Mouse (Mus musculus): ENCODE results near the gene Enox1. TPM values are rescaled to one million over a fixed set of nuclear protein-coding genes. Genes with fewer than 3 reads are reported as not detected.
"Not testable (repeated sequence)": the region's sequence is repeated elsewhere in the genome, so short reads cannot be mapped to it uniquely, and the experiment has no call there.

The Enox1 gene
- total RNA-seq (2021) = 1 to 10 TPM; 2.0 to 2.2 TPM

GRCm38 (mm10) chr14:77156222-77156910 is at the start of gene Enox1:
Gene Enox1, plus strand, starts transcription at chr14:77156763.
- intact Hi-C loops (cut with DNase I) = no loop called here
- peak; percentile 65 to 71 for DNase-seq

- intact Hi-C loops (cut with DNase I); DNase-seq: not testable (repeated sequence)
Measured at GRCm38 (mm10) chr14:77110622-77111021, 45.9 kb upstream of the Enox1 start.

GRCm38 (mm10) chr14:77130612-77131011 is 26.0 kb upstream of the Enox1 start:
- DNase-seq = no peak
- intact Hi-C loops (cut with DNase I) = no loop called here

- intact Hi-C loops (cut with DNase I) = no loop called here
- no peak for DNase-seq
Measured at GRCm38 (mm10) chr14:77136936-77137335, 19.6 kb upstream of the Enox1 start.

- intact Hi-C loops (cut with DNase I) = loop anchor here (1.0 to 5.0 kb wide), 4 partner anchors 89 to 1146 kb away; no protein-coding TSS in a partner anchor
- DNase-seq = peak; percentile 72 to 86
Measured at GRCm38 (mm10) chr14:77141324-77142282, 15.0 kb upstream of the Enox1 start.

- intact Hi-C loops (cut with DNase I) = loop anchor here (5.0 kb wide), 1 partner anchor 337 kb away; no protein-coding TSS in a partner anchor
- no peak for DNase-seq
Measured at GRCm38 (mm10) chr14:77145103-77145502, 11.5 kb upstream of the Enox1 start.

GRCm38 (mm10) chr14:77147635-77148034 is 8.9 kb upstream of the Enox1 start:
- intact Hi-C loops (cut with DNase I) = loop anchor here (5.0 kb wide), 1 partner anchor 335 kb away; no protein-coding TSS in a partner anchor

GRCm38 (mm10) chr14:77150556-77150955 is 6.0 kb upstream of the Enox1 start:
- DNase-seq = no peak
- intact Hi-C loops (cut with DNase I) = no loop called here

More at GRCm38 (mm10) chr14:77147635-77148034, 8.9 kb upstream of the Enox1 start:
- DNase-seq = no peak

GRCm38 (mm10) chr14:77151431-77151830 is 5.1 kb upstream of the Enox1 start:
- no peak for DNase-seq
- intact Hi-C loops (cut with DNase I) = no loop called here

GRCm38 (mm10) chr14:77156911-77157504 is 445 bp downstream of the Enox1 start:
- DNase-seq = no peak

GRCm38 (mm10) chr14:77157505-77157911 is 945 bp downstream of the Enox1 start:
- intact Hi-C loops (cut with DNase I) = no loop called here

More at GRCm38 (mm10) chr14:77156911-77157504, 445 bp downstream of the Enox1 start:
- intact Hi-C loops (cut with DNase I) = no loop called here

GRCm38 (mm10) chr14:77159397-77159796 is 2.8 kb downstream of the Enox1 start:
- no peak for DNase-seq
- intact Hi-C loops (cut with DNase I) = no loop called here

More at GRCm38 (mm10) chr14:77157505-77157911, 945 bp downstream of the Enox1 start:
- peak; percentile 62 to 76 for DNase-seq

- intact Hi-C loops (cut with DNase I) = no loop called here
Measured at GRCm38 (mm10) chr14:77162496-77162895, 5.9 kb downstream of the Enox1 start.

GRCm38 (mm10) chr14:77164396-77164795 is 7.8 kb downstream of the Enox1 start:
- intact Hi-C loops (cut with DNase I) = no loop called here
- no peak for DNase-seq

More at GRCm38 (mm10) chr14:77162496-77162895, 5.9 kb downstream of the Enox1 start:
- DNase-seq = no peak

GRCm38 (mm10) chr14:77168161-77168560 is 11.6 kb downstream of the Enox1 start:
- intact Hi-C loops (cut with DNase I) = no loop called here

GRCm38 (mm10) chr14:77174491-77174890 is 17.9 kb downstream of the Enox1 start:
- peak; percentile 6 to 10 for DNase-seq
- intact Hi-C loops (cut with DNase I) = no loop called here

More at GRCm38 (mm10) chr14:77168161-77168560, 11.6 kb downstream of the Enox1 start:
- DNase-seq = no peak

- DNase-seq = no peak
- intact Hi-C loops (cut with DNase I) = no loop called here
Measured at GRCm38 (mm10) chr14:77174931-77175330, 18.4 kb downstream of the Enox1 start.

- DNase-seq = no peak
- intact Hi-C loops (cut with DNase I) = no loop called here
Measured at GRCm38 (mm10) chr14:77180241-77180640, 23.7 kb downstream of the Enox1 start.

GRCm38 (mm10) chr14:77180753-77181374 is 24.3 kb downstream of the Enox1 start:
- intact Hi-C loops (cut with DNase I) = no loop called here
- peak; percentile 60 for DNase-seq

GRCm38 (mm10) chr14:77183491-77183890 is 26.9 kb downstream of the Enox1 start:
- DNase-seq = no peak
- intact Hi-C loops (cut with DNase I) = no loop called here
